8 mouse cellular contexts compared by ENCODE assay signal in the genomic region with DNA sequence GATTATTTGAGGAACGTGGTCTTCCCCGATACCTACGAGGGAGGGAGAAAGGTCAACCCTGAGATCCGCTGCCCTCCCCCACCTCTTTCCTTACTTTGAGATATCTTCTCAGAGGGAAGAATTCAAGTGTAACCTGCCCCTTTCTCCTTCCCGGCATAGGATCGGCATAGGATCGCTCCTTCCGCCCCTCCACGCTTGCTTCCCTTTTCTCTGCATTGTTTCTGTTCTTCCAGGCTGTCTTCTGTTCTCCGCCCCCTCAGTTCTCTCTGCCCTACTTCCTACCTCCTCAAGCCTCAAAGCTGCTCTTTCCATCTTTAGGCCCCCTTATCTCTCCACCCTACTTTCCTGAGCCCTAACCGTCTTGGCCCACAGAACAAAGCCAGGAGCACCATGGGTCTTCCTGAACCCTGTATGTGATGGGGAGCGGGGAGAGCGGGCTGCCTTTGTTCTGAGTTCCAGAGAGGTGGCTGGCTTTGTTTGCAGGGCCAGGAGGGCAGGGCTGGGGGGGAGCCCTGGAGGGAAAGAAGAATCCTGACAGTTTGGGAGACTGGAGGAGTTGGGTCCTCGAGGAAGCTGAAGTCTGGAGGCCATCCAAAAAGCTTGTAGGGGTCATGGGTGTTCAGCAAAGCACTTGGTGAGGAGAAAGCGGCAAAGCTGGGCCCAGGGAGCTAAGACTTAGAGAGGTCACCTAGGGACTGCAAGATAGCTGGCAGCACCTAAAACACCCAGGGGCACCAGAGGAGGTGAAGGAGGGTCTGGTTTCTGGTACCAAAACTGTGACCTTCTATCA. TPM values are rescaled to one million over a fixed set of nuclear protein-coding genes. Genes with fewer than 3 reads are reported as not detected.
DNase-seq lines count a peak whose midpoint lies in the region; ATAC-seq and TF ChIP-seq lines count a peak whose summit lies in the region.

No protein-coding gene starts in this region.

- no peak for ATAC-seq in G1E (ENCODE audit: extremely low read depth, insufficient number of reproducible peaks, low FRiP score, poor library complexity, severe bottlenecking)
- no peak for ATAC-seq in forebrain, embryonic 11.5 days (replicated peaks; ENCODE audit: low FRiP score)
- ATAC-seq in intestine, embryonic 14.5 days (replicated peaks; ENCODE audit: low FRiP score, low TSS enrichment, low read depth), result no peak
- ATAC-seq in stomach, embryonic 16.5 days (ENCODE audit: insufficient read depth, low FRiP score), result no peak

- intact Hi-C loops in gastrocnemius, adult 2 months (cut with DNase I), result no loop called here

- peaks cover 2% of the 10 kb centered on the region; the same call in 1 of the 2 replicates for H3K27me3 ChIP-seq in G1E (ENCODE audit: insufficient read depth, low read length)
- H3K27me3 ChIP-seq in forebrain, embryonic 11.5 days (ENCODE audit: control insufficient read depth, insufficient read depth, low read length), result no peaks in the 10 kb centered on the region
- H3K27me3 ChIP-seq in intestine, embryonic 14.5 days (replicated peaks; ENCODE audit: control insufficient read depth, insufficient read depth, low read length), result no peaks in the 10 kb centered on the region
- no peaks in the 10 kb centered on the region for H3K27me3 ChIP-seq in stomach, embryonic 16.5 days (ENCODE audit: control insufficient read depth, insufficient read depth, low read length)

- H3K36me3 ChIP-seq in G1E (replicated peaks), result peaks cover 52% of the 10 kb centered on the region
- H3K36me3 ChIP-seq in forebrain, embryonic 11.5 days (ENCODE audit: control insufficient read depth, insufficient read depth, low read length), result no peaks in the 10 kb centered on the region; the same call in 1 of the 2 replicates
- H3K36me3 ChIP-seq in intestine, embryonic 14.5 days (ENCODE audit: control insufficient read depth, insufficient read depth, low read length), result peaks cover 20% of the 10 kb centered on the region; the same call in 1 of the 2 replicates
- H3K36me3 ChIP-seq in stomach, embryonic 16.5 days (ENCODE audit: control insufficient read depth, insufficient read depth, low read length), result no peaks in the 10 kb centered on the region

- WGBS in forebrain, embryonic 11.5 days, result 1% methylated on average over 15 of the region's 15 CpGs
- 4% methylated on average over 11 of the region's 15 CpGs for WGBS in intestine, embryonic 14.5 days
- WGBS in stomach, embryonic 16.5 days, result 2% methylated on average over 15 of the region's 15 CpGs

- DNase-seq in gastrocnemius, adult 2 months, result no peak
- DNase-seq in gastrocnemius, adult 8-10 months (ENCODE audit: low spot score in 2 of 2), result no peak
- peak; percentile 41 for DNase-seq in G1E (ENCODE audit: low spot score)
- DNase-seq in forebrain, embryonic 11.5 days (ENCODE audit: low spot score), result peak; percentile 67
- no peak for DNase-seq in intestine, embryonic 14.5 days (ENCODE audit: low spot score)
- peak; percentile 57 for DNase-seq in lung, postnatal 10 days
- DNase-seq in gastrocnemius, postnatal 10 days, result no peak

- H3K27ac ChIP-seq in gastrocnemius, adult 2 months, result peak overlapping the region; percentile 95
- H3K27ac ChIP-seq in forebrain, embryonic 11.5 days (ENCODE audit: low read depth, low read length), result peak overlapping the region; percentile 95
- H3K27ac ChIP-seq in intestine, embryonic 14.5 days (ENCODE audit: low read depth), result peak overlapping the region; percentile 98
- H3K27ac ChIP-seq in stomach, embryonic 16.5 days (ENCODE audit: low read length), result peak overlapping the region; percentile 98

- no peaks in the 10 kb centered on the region for H3K9me3 ChIP-seq in G1E (replicated peaks)
- no peaks in the 10 kb centered on the region for H3K9me3 ChIP-seq in forebrain, embryonic 11.5 days (ENCODE audit: control insufficient read depth, low read length)
- no peaks in the 10 kb centered on the region for H3K9me3 ChIP-seq in intestine, embryonic 14.5 days (ENCODE audit: control insufficient read depth, low read length)
- H3K9me3 ChIP-seq in stomach, embryonic 16.5 days (replicated peaks; ENCODE audit: control insufficient read depth, low read length), result no peaks in the 10 kb centered on the region

- peak overlapping the region; percentile 89 for H3K4me3 ChIP-seq in gastrocnemius, adult 2 months
- peak overlapping the region; percentile 91 for H3K4me3 ChIP-seq in G1E (ENCODE audit: low read depth, low read length)
- peak overlapping the region; percentile 90 for H3K4me3 ChIP-seq in forebrain, embryonic 11.5 days (ENCODE audit: low read depth, low read length)
- peak overlapping the region; percentile 98 for H3K4me3 ChIP-seq in intestine, embryonic 14.5 days (ENCODE audit: low read depth, low read length)
- peak overlapping the region; percentile 87 for H3K4me3 ChIP-seq in stomach, embryonic 16.5 days (replicated peaks; ENCODE audit: low read length)

- H3K4me2 ChIP-seq in forebrain, embryonic 11.5 days (ENCODE audit: low read depth, low read length, severe bottlenecking), result peak overlapping the region; percentile 93
- peak overlapping the region; percentile 97 for H3K4me2 ChIP-seq in intestine, embryonic 14.5 days (ENCODE audit: low read length)
- peak overlapping the region; percentile 94 for H3K4me2 ChIP-seq in stomach, embryonic 16.5 days (ENCODE audit: low read depth, low read length)

- H3K9ac ChIP-seq in forebrain, embryonic 11.5 days (ENCODE audit: low read length), result peak overlapping the region; percentile 97
- peak overlapping the region; percentile 98 for H3K9ac ChIP-seq in intestine, embryonic 14.5 days (ENCODE audit: low read length)
- H3K9ac ChIP-seq in stomach, embryonic 16.5 days (ENCODE audit: low read length), result peak overlapping the region; percentile 98

- no peak for TF ChIP-seq CTCF in gastrocnemius, adult 2 months (IDR thresholded peaks at IDR 0.05)
- no peak for TF ChIP-seq CTCF in G1E (IDR thresholded peaks at IDR 0.05; ENCODE audit: low read depth, low read length)

- H3K4me1 ChIP-seq in G1E (ENCODE audit: insufficient read depth, low read depth, low read length), result peaks cover 86% of the 10 kb centered on the region
- peaks cover 14% of the 10 kb centered on the region for H3K4me1 ChIP-seq in forebrain, embryonic 11.5 days (replicated peaks; ENCODE audit: control insufficient read depth, insufficient read depth, low read length)
- peaks cover 29% of the 10 kb centered on the region for H3K4me1 ChIP-seq in intestine, embryonic 14.5 days (replicated peaks; ENCODE audit: control insufficient read depth, insufficient read depth, low read length)
- peaks cover 39% of the 10 kb centered on the region for H3K4me1 ChIP-seq in stomach, embryonic 16.5 days (ENCODE audit: control insufficient read depth, insufficient read depth, low read length)

RNA-seq across cellular contexts. Expression of a gene that starts 17.8 kb away (rescaled TPM):
- 10 to 100 TPM; 22.4 to 24.7 TPM for total RNA-seq in gastrocnemius, adult 2 months (2021)
- total RNA-seq in gastrocnemius, adult 8-10 months (2022), result 10 to 100 TPM; 13.5 to 19.0 (median 16.6) TPM
- total RNA-seq in G1E (2014; fragmentation: Nextera tagmentation) (170 and 181 TPM in 2 replicates), G1E (2017) (64.2 and 66.2 TPM in 2 replicates)
- 277 and 291 TPM in 2 replicates for polyA plus RNA-seq in G1E (2012)
- polyA plus RNA-seq in forebrain, embryonic 11.5 days (2014; fragmentation: Nextera tagmentation; extraction: Ambion mirVana), result 118 and 123 TPM in 2 replicates
- polyA plus RNA-seq in intestine, embryonic 14.5 days (2014; fragmentation: Nextera tagmentation; extraction: Ambion mirVana), result 87.0 and 98.4 TPM in 2 replicates
- 75.4 and 81.3 TPM in 2 replicates for polyA plus RNA-seq in stomach, embryonic 16.5 days (2015; fragmentation: Nextera tagmentation; extraction: Ambion mirVana)
- 10 to 100 TPM; 58.2 to 97.6 TPM for total RNA-seq in gastrocnemius, postnatal 10 days (2021)

RNA-seq across cellular contexts. Expression of a gene that starts 29.4 kb away (rescaled TPM):
- not detected for total RNA-seq in gastrocnemius, adult 2 months (2021)
- not detected for total RNA-seq in gastrocnemius, adult 8-10 months (2022)
- total RNA-seq in G1E (2014; fragmentation: Nextera tagmentation), result not detected in 2 replicates
- 0.12 TPM in 1 of 2 replicates, not detected in the other for total RNA-seq in G1E (2017)
- not detected in 2 replicates for polyA plus RNA-seq in G1E (2012)
- polyA plus RNA-seq in forebrain, embryonic 11.5 days (2014; fragmentation: Nextera tagmentation; extraction: Ambion mirVana), result not detected in 2 replicates
- polyA plus RNA-seq in intestine, embryonic 14.5 days (2014; fragmentation: Nextera tagmentation; extraction: Ambion mirVana), result not detected in 2 replicates
- not detected in 2 replicates for polyA plus RNA-seq in stomach, embryonic 16.5 days (2015; fragmentation: Nextera tagmentation; extraction: Ambion mirVana)
- not detected for total RNA-seq in gastrocnemius, postnatal 10 days (2021)

RNA-seq across cellular contexts. Expression of a gene that starts 47.9 kb away (rescaled TPM):
- total RNA-seq in gastrocnemius, adult 2 months (2021), result 10 to 100 TPM; 41.1 to 54.8 TPM
- total RNA-seq in gastrocnemius, adult 8-10 months (2022), result 10 to 100 TPM; 41.5 to 44.9 (median 43.1) TPM
- total RNA-seq in G1E (2014; fragmentation: Nextera tagmentation), result 269 and 289 TPM in 2 replicates
- 132 and 134 TPM in 2 replicates for total RNA-seq in G1E (2017)
- polyA plus RNA-seq in G1E (2012), result 123 and 280 TPM in 2 replicates
- 142 and 148 TPM in 2 replicates for polyA plus RNA-seq in forebrain, embryonic 11.5 days (2014; fragmentation: Nextera tagmentation; extraction: Ambion mirVana)
- polyA plus RNA-seq in intestine, embryonic 14.5 days (2014; fragmentation: Nextera tagmentation; extraction: Ambion mirVana), result 290 and 316 TPM in 2 replicates
- polyA plus RNA-seq in stomach, embryonic 16.5 days (2015; fragmentation: Nextera tagmentation; extraction: Ambion mirVana), result 307 and 360 TPM in 2 replicates
- 100 to 1,000 TPM; 108 to 125 TPM for total RNA-seq in gastrocnemius, postnatal 10 days (2021)

Comparison
In these comparisons a context has a peak if more than half of its experiments do, and no peak if none do; other contexts are left out.
1. DNase-seq: peak in G1E (single experiment), forebrain, embryonic 11.5 days (single experiment) and lung, postnatal 10 days (single experiment); none in gastrocnemius, adult 2 months (single experiment), gastrocnemius, adult 8-10 months (0 of 2), intestine, embryonic 14.5 days (single experiment) and gastrocnemius, postnatal 10 days (single experiment).
2. Peak in every context shown above with its lines, with median percentiles within 50 percentile points of each other: H3K27ac ChIP-seq, H3K4me3 ChIP-seq, H3K4me2 ChIP-seq and H3K9ac ChIP-seq.